Mouse (Mus musculus) hematopoietic stem cell, adult 5-6 weeks (primary cell): Measurements from ENCODE around the gene Dffa. TPM values are rescaled to one million over a fixed set of nuclear protein-coding genes. Genes with fewer than 3 reads are reported as not detected.
"Not testable (repeated sequence)": the region's sequence is repeated elsewhere in the genome, so short reads cannot be mapped to it uniquely, and the experiment has no call there.

Experiments
- ATAC-seq, 2 experiments: fragments of 125-278 bp in 1 of 2; replicated peaks in 1 of 2; 2 replicates each; pipeline ENCODE4 v1.8.0; 2016 to 2017; ENCODE audit warnings: inconsistent platforms in 2 of 2, mild to moderate bottlenecking in 2 of 2, moderate number of reproducible peaks in 2 of 2, low read depth in 1 of 2, moderate TSS enrichment in 1 of 2; ENCODE audit not compliant: low FRiP score in 2 of 2, poor library complexity in 2 of 2, severe bottlenecking in 2 of 2, insufficient read depth in 1 of 2, low TSS enrichment in 1 of 2
- total RNA-seq: library from RNA; stranded (forward); fragments of 172-1452, 232-1000 nt; gene quantifications from 2 replicates; pipeline ENCODE4 v1.2.3, GENCODE M21; 2017

The Dffa gene
- total RNA-seq, 1 experiment from 2014 or later = 16.5 TPM

DNA sequence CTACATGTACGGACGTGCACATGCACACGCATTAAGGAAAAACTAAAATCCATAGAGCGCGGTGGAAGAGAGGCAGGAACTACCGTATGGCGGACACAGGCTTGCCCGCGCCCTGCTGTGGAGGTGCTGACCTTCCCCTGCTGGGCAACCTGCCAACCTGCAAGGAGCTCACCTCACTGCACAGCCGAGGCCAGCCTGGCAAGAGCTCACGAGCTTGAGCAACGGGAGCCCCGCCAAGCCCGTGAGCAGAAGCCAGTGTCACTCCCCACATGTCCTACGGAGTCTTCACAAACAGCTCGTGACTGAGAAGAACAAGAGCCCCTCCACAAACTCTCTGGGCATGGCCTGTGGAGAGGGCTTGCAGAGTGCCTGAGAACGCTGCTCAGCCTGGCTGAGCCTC lies 22.4 kb upstream of the Dffa start:
- no peak for ATAC-seq

- peak in 1 of 2 experiments; percentile 22; a peak in 1 of 4 replicates for ATAC-seq
Observed at GRCm38 (mm10) chr4:149085381-149085780, 18.6 kb upstream of the Dffa start.

DNA sequence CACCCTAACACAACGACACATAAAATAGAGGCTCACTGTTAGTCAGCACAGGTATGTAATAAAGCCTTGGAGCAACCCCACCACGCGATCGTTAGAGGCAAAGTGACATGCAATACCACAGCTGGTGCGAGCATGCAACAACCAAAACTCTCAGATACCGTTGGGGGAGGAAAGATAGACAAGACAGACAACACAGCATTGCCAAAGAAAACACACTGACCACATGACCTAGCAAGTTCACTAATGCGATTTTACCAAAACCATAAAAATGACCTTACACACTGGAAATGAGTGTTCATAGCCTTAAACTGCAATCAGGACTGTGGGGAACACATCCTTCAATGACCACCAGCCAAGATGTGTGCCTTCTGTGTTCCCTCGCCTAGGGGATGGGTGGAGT lies 12.6 kb upstream of the Dffa start:
- ATAC-seq = no peak

DNA sequence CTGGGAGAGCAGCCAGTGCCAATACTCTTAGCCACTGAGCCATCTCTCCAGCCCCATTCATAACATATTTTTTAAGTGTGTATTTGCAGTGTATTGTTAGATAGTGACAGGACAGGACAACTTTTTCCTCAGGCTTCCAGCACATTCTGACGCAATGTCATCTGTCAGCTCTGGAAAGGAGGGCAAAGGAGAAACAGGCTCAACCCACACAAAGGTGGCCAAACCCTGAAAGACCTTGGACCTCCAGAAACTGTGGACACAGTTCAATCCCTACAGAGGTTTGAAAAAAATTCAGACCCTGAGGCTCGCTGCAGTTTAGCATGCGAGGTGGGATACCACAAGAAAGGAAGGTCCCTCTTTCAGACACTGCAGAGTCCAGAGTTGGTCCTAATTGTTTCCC lies 6.0 kb upstream of the Dffa start:
- no peak for ATAC-seq

GRCm38 (mm10) chr4:149098571-149098970 lies 5.4 kb upstream of the Dffa start:
- no peak for ATAC-seq

DNA sequence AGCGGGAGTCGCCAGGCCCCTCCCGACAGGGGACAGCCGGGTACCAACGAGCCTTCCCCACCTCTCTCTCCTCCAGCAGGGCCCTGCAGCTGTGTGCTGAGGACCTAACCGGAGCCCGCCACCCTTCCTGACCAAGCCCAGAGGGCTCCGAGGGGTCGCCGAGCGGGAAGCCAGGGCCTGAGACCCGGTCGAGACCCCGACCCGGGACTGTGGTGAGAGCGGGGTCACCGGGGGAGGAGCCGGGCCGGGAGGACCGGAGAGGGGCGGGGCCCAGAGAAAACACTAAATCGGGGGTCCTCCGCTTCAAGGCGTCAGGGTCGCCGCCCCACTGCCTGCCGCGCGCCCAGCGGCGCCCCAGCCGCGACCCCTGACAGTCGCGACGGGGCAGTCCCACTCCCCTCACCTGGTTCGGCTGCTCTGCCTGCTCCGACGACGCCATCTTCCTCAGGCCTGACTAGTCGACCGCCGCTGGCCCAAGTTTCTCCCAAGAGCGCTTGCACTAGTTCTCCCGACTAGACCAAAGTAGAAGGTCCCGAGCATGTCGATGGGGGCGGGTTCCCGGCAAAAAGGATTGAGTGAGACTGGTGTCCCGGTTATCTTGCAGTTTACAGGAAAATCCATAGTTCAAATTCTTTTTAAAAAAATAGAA lies 4.5 kb upstream of the Dffa start, which contains the start of gene Pex14:
Gene Pex14, minus strand, starts transcription at position 508 of the 649 bp plus-strand sequence.
- ATAC-seq = peak; percentile 70 to 84

GRCm38 (mm10) chr4:149100449-149100848 lies 3.5 kb upstream of the Dffa start:
- not testable (repeated sequence) for ATAC-seq

GRCm38 (mm10) chr4:149101456-149101855 lies 2.5 kb upstream of the Dffa start:
- ATAC-seq = no peak

- ATAC-seq = peak; percentile 54 to 62; a peak in 3 of 4 replicates
Observed at GRCm38 (mm10) chr4:149119978-149120562, 16.1 kb downstream of the Dffa start.

DNA sequence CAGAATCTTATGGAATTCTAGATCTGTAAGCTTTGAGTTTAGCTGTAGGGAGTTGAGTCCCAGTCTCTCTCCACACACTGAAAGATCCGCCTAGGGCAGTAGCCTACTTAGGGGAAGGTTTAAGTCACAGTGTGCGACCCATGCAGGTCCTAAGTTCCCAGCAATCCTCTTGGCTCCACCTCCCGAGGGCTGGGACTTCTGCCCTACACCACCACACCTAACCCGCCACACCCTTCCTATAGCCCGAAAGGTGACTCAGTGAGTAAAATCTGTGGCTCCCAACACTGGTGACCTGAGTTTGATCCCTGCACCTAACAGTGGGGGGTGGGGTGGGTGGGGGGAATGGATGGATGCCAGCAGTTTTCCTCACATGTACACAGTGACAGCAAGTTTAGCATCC lies 19.5 kb downstream of the Dffa start:
- no peak for ATAC-seq

GRCm38 (mm10) chr4:149125341-149126114 lies 21.6 kb downstream of the Dffa start:
- no peak for ATAC-seq

- ATAC-seq = no peak
Observed at GRCm38 (mm10) chr4:149126115-149126509, 22.2 kb downstream of the Dffa start.

GRCm38 (mm10) chr4:149126663-149127062 lies 22.7 kb downstream of the Dffa start, which contains the start of gene Cort:
Gene Cort, minus strand, starts transcription at chr4:149126763.
- ATAC-seq = no peak

DNA sequence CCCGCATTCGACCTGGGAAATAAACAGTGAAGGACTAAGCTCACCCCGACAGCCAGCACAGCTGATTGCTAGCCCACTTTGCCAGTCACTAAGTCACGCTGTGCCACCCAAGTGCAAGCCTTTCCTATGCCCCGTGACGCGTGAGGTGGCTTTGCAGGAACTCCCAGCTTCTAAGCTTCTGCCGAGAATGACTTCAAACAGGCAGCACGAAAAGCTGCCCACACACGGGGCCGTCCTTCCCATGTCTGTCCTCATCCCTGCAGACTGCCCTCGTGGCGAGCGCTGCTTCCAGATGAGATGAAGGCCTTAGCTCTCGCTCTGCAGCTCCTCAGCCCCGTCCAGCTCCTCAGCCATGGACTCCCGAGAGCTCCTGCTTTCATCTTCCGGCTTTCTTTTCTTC lies 24.5 kb downstream of the Dffa start:
- ATAC-seq = no peak

DNA sequence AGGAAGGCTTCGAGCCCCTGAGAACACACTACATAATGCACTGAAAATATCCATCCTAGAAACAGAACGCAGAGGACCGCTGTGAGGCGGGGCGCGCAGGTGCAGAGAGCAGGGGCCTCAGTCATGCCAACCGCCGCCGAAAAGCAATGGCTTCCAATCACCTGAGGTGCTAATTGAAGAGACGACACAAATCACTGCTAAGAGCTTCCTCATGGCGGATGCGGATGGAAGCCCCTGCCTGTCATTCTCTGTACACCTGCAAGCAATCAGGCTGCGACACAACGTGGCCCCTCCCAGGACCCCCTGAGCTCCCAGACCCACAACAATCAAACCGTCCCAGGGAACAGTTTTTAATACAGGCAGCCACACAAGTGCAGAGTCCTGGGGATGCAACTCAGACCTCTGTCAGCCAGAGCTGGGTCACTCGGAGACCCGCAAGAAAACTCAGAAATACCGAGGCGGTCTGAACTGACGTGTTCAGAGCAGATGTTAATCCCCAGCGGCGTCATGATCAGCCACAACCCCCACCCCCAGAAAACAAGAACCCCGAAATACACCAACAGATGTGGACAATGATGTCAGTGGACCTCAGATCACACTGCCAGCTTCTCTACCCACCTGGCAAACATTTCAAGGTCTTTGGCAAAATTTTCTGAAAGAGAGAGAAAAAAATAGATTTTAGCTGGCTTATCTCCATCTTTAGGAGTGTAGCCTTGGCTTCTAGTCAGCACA lies 27.2 kb downstream of the Dffa start:
- ATAC-seq = no peak

DNA sequence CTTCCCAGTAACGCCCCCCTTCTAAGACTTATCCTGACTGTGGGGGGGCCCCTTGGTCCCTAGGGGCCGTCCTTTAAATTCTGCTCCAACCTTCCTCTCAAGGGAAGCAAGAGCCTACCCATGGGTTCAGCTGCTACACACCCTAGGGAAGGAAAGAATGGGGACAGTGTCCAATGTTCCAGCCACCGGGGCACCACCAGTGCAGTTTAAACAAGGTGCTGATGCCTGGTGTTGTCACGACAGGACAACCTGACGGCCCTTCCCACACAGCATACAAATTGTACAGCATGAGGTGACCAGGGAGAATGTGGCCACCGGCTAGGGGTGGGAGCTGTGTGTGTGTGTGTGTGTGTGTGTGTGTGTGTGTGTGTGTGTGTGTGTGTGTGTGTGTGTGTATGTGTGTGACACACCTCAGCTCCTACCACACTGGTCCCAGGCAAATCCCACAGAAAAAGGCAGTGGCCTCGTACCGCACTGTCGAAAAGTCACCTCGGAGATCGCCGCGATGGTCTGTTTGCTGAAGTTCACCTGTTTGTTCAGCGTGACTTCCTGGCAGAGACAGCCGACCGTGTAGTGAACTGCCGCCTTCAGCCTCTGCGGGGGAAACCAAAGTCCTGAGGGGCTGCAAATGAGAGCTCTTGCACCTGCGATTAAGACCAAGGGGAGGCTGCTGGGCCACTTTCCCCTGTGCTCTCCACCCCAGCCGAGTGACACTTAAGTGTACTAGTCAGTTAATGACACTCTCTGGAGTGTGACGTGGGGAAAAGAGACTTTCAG lies 28.0 kb downstream of the Dffa start:
- ATAC-seq = no peak

- no peak for ATAC-seq
Observed at GRCm38 (mm10) chr4:149133395-149133794, 29.4 kb downstream of the Dffa start.
